Mouse (Mus musculus) kidney, embryonic 16.5 days (tissue): ENCODE measurements around the gene Defb30. TPM values are rescaled to one million over a fixed set of nuclear protein-coding genes. Genes with fewer than 3 reads are reported as not detected.

ENCODE experiments used
- polyA plus RNA-seq: library from polyadenylated mRNA; unstranded; fragments of >200 nt; fragmentation: Nextera tagmentation; extraction: Ambion mirVana; gene quantifications from 2 replicates; pipeline ENCODE4 v1.2.1, GENCODE M21; 2015

Gene Defb30
- polyA plus RNA-seq, 1 experiment from 2014 or later: not detected

Other genes with a start within 250 kb of the Defb30 start
- gene Wdfy2, start 212.3 kb downstream of the Defb30 start, polyA plus RNA-seq: 8.0 and 9.2 TPM in 2 replicates
- not detected in 2 replicates for gene Defb48, start 65.5 kb downstream of the Defb30 start, polyA plus RNA-seq
- not detected in 2 replicates for gene Defb47, start 51.9 kb downstream of the Defb30 start, polyA plus RNA-seq
- not detected in 2 replicates for gene Defb43, start 38.2 kb downstream of the Defb30 start, polyA plus RNA-seq
- gene Defb42, start 3.0 kb downstream of the Defb30 start, polyA plus RNA-seq: 1.1 and 2.5 TPM in 2 replicates